Mouse (Mus musculus) bone marrow macrophage, adult 2 months (primary cell): ENCODE results near the gene Actg2.

Experiments used
- CTCF ChIP-seq: IDR thresholded peaks from 2 replicates; pipeline ENCODE4 v1.5.1; 2012; ENCODE audit warnings: low read depth, mild to moderate bottlenecking, low read length, moderate library complexity
- POLR2A ChIP-seq: IDR thresholded peaks from 2 replicates; pipeline ENCODE4 v1.6.1; 2012; ENCODE audit warnings: mild to moderate bottlenecking, low read depth, low read length, borderline replicate concordance

GRCm38 (mm10) chr6:83464011-83464410 lies 72.1 kb downstream of the Actg2 start:
- TF ChIP-seq POLR2A: no peak
- no peak for TF ChIP-seq CTCF
